Mouse (Mus musculus): ENCODE measurements around the gene Vmn1r51.
"Not testable (repeated sequence)": the region's sequence is repeated elsewhere in the genome, so short reads cannot be mapped to it uniquely, and the experiment has no call there.

Vmn1r51 gene

GRCm38 (mm10) chr6:90122296-90122695, at the start of gene Vmn1r51:
Gene Vmn1r51, plus strand, starts transcription at chr6:90122596.
- DNase-seq (ENCODE audit: low spot score): not testable (repeated sequence)

GRCm38 (mm10) chr6:90078406-90078805, 44.0 kb upstream of the Vmn1r51 start, which contains the start of gene Vmn1r49:
Gene Vmn1r49, minus strand, starts transcription at chr6:90078506.
- DNase-seq (ENCODE audit: low spot score): no peak

GRCm38 (mm10) chr6:90100566-90100965, 21.8 kb upstream of the Vmn1r51 start:
- DNase-seq (ENCODE audit: low spot score): no peak

GRCm38 (mm10) chr6:90101130-90101529, 21.3 kb upstream of the Vmn1r51 start, which contains the start of gene Vmn1r50:
Gene Vmn1r50, plus strand, starts transcription at chr6:90101430.
- DNase-seq (ENCODE audit: low spot score): no peak

- DNase-seq (ENCODE audit: low spot score): no peak
Measured at GRCm38 (mm10) chr6:90160139-90160538, 37.7 kb downstream of the Vmn1r51 start.

GRCm38 (mm10) chr6:90174508-90174907, 52.1 kb downstream of the Vmn1r51 start, which contains the start of gene Vmn1r52:
Gene Vmn1r52, plus strand, starts transcription at chr6:90174808.
- no peak for DNase-seq (ENCODE audit: low spot score)

All from spleen, adult 12 weeks (tissue).